Mouse (Mus musculus) neural tube, embryonic 11.5 days (tissue): ENCODE measurements around the gene Sart3. TPM values are rescaled to one million over a fixed set of nuclear protein-coding genes. Genes with fewer than 3 reads are reported as not detected.
"Not testable (repeated sequence)": the region's sequence is repeated elsewhere in the genome, so short reads cannot be mapped to it uniquely, and the experiment has no call there.

Experiments used
- ATAC-seq: fragments of 200-750 bp; cut with Nextera tagmentation; 2 replicates; pipeline ENCODE4 v1.8.0; 2017; ENCODE audit warnings: moderate number of reproducible peaks, mild to moderate bottlenecking, moderate TSS enrichment, moderate library complexity; ENCODE audit not compliant: insufficient read depth, low FRiP score, low TSS enrichment
- DNase-seq: peaks from one replicate; pipeline ENCODE4 v3.0.0-alpha.2; 2015; ENCODE audit warnings: low spot score
- H3K27ac ChIP-seq: fragments of 300-500 bp; sonication (generic); 2 replicates; pipeline ENCODE4 v1.5.1; 2014; ENCODE audit warnings: low read depth, mild to moderate bottlenecking, low read length
- H3K27me3 ChIP-seq: fragments of 300-500 bp; sonication (generic); 2 replicates; pipeline ENCODE4 v1.6.1; 2014; ENCODE audit warnings: mild to moderate bottlenecking, low read length, mixed read lengths; ENCODE audit not compliant: control insufficient read depth, insufficient read depth
- H3K36me3 ChIP-seq: fragments of 300-500 bp; sonication (generic); 2 replicates; pipeline ENCODE4 v1.6.1; 2014; ENCODE audit warnings: mild to moderate bottlenecking, low read length, moderate library complexity, mixed read lengths; ENCODE audit not compliant: control insufficient read depth, insufficient read depth
- H3K4me1 ChIP-seq: fragments of 300-500 bp; sonication (generic); 2 replicates; pipeline ENCODE4 v1.6.1; 2014; ENCODE audit warnings: low read length, mixed read lengths; ENCODE audit not compliant: control insufficient read depth, insufficient read depth
- H3K4me2 ChIP-seq: fragments of 300-500 bp; sonication (generic); 2 replicates; pipeline ENCODE4 v1.6.1; 2014; ENCODE audit warnings: low read depth, mild to moderate bottlenecking, moderate library complexity
- H3K4me3 ChIP-seq: fragments of 300-500 bp; sonication (generic); 2 replicates; pipeline ENCODE4 v1.5.1; 2014; ENCODE audit warnings: low read depth, low read length
- H3K9ac ChIP-seq: fragments of 300-500 bp; sonication (generic); 2 replicates; pipeline ENCODE4 v1.6.1; 2014; ENCODE audit warnings: mild to moderate bottlenecking, low read length
- H3K9me3 ChIP-seq: fragments of 300-500 bp; sonication (generic); 2 replicates; pipeline ENCODE4 v1.6.1; 2016; ENCODE audit warnings: low read length; ENCODE audit not compliant: control insufficient read depth
- WGBS: fragments of 180-500 bp; shearing (Covaris S2); extraction: QIAGEN DNeasy Blood & Tissue Kit; methylation state at CpG from one replicate; pipeline ENCODE4 v1.1.7; 2014; 5-methylcytosine and 5-hydroxymethylcytosine counted together
- polyA plus RNA-seq: library from polyadenylated mRNA; unstranded; fragments of >200 nt; fragmentation: Nextera tagmentation; extraction: Ambion mirVana; gene quantifications from 2 replicates; pipeline ENCODE4 v1.2.1, GENCODE M21; 2014

The Sart3 gene
- polyA plus RNA-seq, 1 experiment from 2014 or later: 59.4 TPM

- H3K4me1 ChIP-seq, H3K4me3 ChIP-seq, H3K9me3 ChIP-seq, H3K4me2 ChIP-seq, H3K9ac ChIP-seq, H3K27me3 ChIP-seq, ATAC-seq, H3K36me3 ChIP-seq: not testable (repeated sequence)
- H3K27ac ChIP-seq: 0 out of 2 replicates have a peak overlapping the region, but pooled peaks have one; percentile 53
- peak; percentile 58 for DNase-seq
- WGBS: 23% methylated on average over 3 of the region's 3 CpGs
These were observed 11.8 kb upstream of the Sart3 start for GRCm38 (mm10) chr5:113784104-113784503.

- no peak overlapping the region for H3K4me2 ChIP-seq
- peaks cover 2% of the 10 kb centered on the region; the same call in 1 of the 2 replicates for H3K4me1 ChIP-seq
- no peaks in the 10 kb centered on the region for H3K36me3 ChIP-seq
- ATAC-seq (no peak), DNase-seq (peak; percentile 30)
- H3K9ac ChIP-seq: no peak overlapping the region
- no peaks in the 10 kb centered on the region for H3K27me3 ChIP-seq
- peak overlapping the region; percentile 53; the same call in 1 of the 2 replicates for H3K27ac ChIP-seq
- H3K9me3 ChIP-seq: no peaks in the 10 kb centered on the region
- WGBS: 20% methylated on average over 12 of the region's 12 CpGs
- H3K4me3 ChIP-seq: no peak overlapping the region
These were observed 11.3 kb upstream of the Sart3 start for GRCm38 (mm10) chr5:113783581-113784001.

DNA sequence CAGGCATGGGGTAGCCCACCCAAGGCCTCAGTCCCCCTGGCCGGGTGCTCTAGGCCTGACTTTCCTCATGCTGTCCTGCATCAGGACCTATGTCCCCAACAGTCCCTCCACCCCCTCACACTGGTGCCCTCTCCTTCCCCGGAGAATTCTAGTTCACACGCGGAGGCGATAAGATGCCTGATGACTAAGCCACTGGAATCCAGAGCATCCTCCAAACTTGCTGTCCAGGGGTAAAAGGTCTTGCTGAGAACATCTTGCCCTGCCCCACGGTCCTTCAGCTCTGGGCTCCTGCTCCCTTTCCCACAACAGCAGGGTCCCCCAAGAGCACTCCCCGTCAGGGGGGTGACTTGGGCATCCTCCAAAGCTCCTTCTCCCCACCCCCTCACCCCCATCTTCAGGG is 10.3 kb upstream of the Sart3 start:
- no peak overlapping the region for H3K4me3 ChIP-seq
- no peaks in the 10 kb centered on the region for H3K9me3 ChIP-seq
- H3K27me3 ChIP-seq: no peaks in the 10 kb centered on the region
- no peaks in the 10 kb centered on the region for H3K4me1 ChIP-seq
- no peak overlapping the region for H3K9ac ChIP-seq
- H3K36me3 ChIP-seq: no peaks in the 10 kb centered on the region
- 88% methylated on average over 7 of the region's 7 CpGs for WGBS
- H3K4me2 ChIP-seq: no peak overlapping the region
- DNase-seq (no peak), ATAC-seq (no peak)
- H3K27ac ChIP-seq: no peak overlapping the region

DNA sequence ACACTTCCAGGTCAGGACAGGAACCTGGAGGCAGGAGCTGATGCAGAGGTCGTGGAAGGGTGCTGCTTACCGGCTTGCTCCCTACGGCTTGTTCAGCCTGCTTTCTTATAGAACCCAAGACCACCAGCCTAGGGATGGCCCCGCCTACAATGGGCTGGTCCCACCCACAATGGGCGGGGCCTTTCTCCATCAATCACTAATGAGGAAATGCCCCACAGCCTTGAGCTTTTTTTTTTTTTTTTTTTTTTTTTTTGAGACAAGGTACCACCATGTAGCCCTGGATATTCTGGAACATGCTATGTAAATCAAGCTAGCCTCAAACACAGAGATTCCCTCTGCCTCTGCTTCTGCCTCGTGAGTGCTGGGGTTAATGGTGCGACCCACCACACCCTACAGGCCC is 9.6 kb upstream of the Sart3 start:
- WGBS: 83% methylated on average over 7 of the region's 7 CpGs
- H3K36me3 ChIP-seq: peaks cover 3% of the 10 kb centered on the region; the same call in 1 of the 2 replicates
- DNase-seq: no peak

GRCm38 (mm10) chr5:113781254-113781653 is 8.9 kb upstream of the Sart3 start:
- Histone ChIP-seq H3K9me3 (no peaks in the 10 kb centered on the region), H3K4me2 (no peak overlapping the region), H3K4me1 (no peaks in the 10 kb centered on the region), H3K4me3 (no peak overlapping the region), H3K36me3 (peaks cover 5% of the 10 kb centered on the region; the same call in 1 of the 2 replicates), H3K9ac (no peak overlapping the region), H3K27ac (no peak overlapping the region), H3K27me3 (no peaks in the 10 kb centered on the region)
- 83% methylated on average over 7 of the region's 7 CpGs for WGBS
- DNase-seq (no peak), ATAC-seq (no peak)

More for the DNA sequence above, 9.6 kb upstream of the Sart3 start:
- no peak overlapping the region for H3K9ac ChIP-seq
- no peaks in the 10 kb centered on the region for H3K4me1 ChIP-seq
- H3K4me2 ChIP-seq: no peak overlapping the region
- no peaks in the 10 kb centered on the region for H3K27me3 ChIP-seq
- H3K27ac ChIP-seq: no peak overlapping the region
- no peak overlapping the region for H3K4me3 ChIP-seq
- no peak for ATAC-seq
- no peaks in the 10 kb centered on the region for H3K9me3 ChIP-seq

DNA sequence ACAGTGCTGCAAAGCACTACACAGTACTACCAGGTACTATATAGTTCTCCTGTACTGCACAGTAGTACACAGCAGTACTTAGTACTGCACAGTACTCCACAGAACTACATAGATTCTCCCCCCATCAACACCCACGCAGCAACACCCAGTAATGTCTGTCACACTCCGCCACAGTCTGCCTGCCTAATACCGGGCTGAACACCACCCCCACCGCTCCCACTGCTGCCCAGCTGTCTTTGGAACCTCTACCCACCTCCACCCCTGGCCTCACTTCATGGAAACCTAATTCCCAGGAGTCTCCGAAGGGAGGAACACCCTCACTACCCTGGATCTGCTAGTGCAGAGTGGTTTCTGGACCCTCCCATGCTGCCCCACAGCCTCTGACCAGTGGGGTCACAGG is 8.5 kb upstream of the Sart3 start:
- H3K4me1 ChIP-seq: no peaks in the 10 kb centered on the region
- H3K27me3 ChIP-seq: no peaks in the 10 kb centered on the region
- no peak overlapping the region for H3K4me2 ChIP-seq
- peaks cover 7% of the 10 kb centered on the region; the same call in 1 of the 2 replicates for H3K36me3 ChIP-seq
- no peak overlapping the region for H3K4me3 ChIP-seq
- ATAC-seq: no peak
- H3K27ac ChIP-seq: no peak overlapping the region
- no peaks in the 10 kb centered on the region for H3K9me3 ChIP-seq
- H3K9ac ChIP-seq: no peak overlapping the region
- no peak for DNase-seq
- 93% methylated on average over 5 of the region's 5 CpGs for WGBS

- Histone ChIP-seq H3K9me3 (no peaks in the 10 kb centered on the region), H3K27ac (no peak overlapping the region), H3K4me3 (no peak overlapping the region), H3K9ac (no peak overlapping the region), H3K4me2 (no peak overlapping the region), H3K4me1 (no peaks in the 10 kb centered on the region), H3K27me3 (no peaks in the 10 kb centered on the region), H3K36me3 (peaks cover 7% of the 10 kb centered on the region; the same call in 1 of the 2 replicates)
- no peak for ATAC-seq
- no peak for DNase-seq
- 94% methylated on average over 3 of the region's 3 CpGs for WGBS
These were observed 7.9 kb upstream of the Sart3 start for GRCm38 (mm10) chr5:113780082-113780752.

DNA sequence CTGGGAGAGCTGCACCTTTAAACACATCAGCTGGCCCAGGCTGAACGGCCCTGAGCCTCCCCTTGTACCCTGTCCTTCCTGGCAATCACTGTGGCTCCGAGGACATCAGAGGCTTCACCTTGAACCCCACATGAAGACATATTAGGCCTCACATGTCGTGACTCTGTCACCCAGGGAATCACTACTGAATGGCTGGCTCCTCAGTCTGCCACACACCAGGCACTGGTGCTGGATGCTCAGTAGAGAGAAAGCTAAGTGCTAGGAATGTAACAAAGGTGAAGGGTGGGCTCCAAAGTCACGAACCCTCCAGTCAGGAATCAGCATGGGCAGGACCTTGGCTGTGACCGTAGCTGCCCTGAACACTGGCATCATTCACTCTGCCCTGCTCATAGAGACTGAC is 7.3 kb upstream of the Sart3 start:
- WGBS: 78% methylated on average over 5 of the region's 5 CpGs
- Histone ChIP-seq H3K36me3 (peaks cover 7% of the 10 kb centered on the region; the same call in 1 of the 2 replicates), H3K9ac (no peak overlapping the region), H3K27ac (no peak overlapping the region), H3K4me2 (no peak overlapping the region), H3K9me3 (no peaks in the 10 kb centered on the region), H3K4me1 (no peaks in the 10 kb centered on the region), H3K4me3 (no peak overlapping the region), H3K27me3 (no peaks in the 10 kb centered on the region)
- no peak for ATAC-seq
- DNase-seq: no peak

GRCm38 (mm10) chr5:113777728-113778127 is 5.4 kb upstream of the Sart3 start:
- H3K36me3 ChIP-seq, H3K27me3 ChIP-seq, H3K27ac ChIP-seq, H3K9ac ChIP-seq, H3K4me1 ChIP-seq, H3K4me2 ChIP-seq, ATAC-seq, H3K9me3 ChIP-seq, DNase-seq, H3K4me3 ChIP-seq: not testable (repeated sequence)
- 90% methylated on average over 8 of the region's 8 CpGs for WGBS
